Mouse (Mus musculus) myocyte (in vitro differentiated cells): ENCODE results near the gene AI481877.

Experiments
- POLR2A ChIP-seq: IDR thresholded peaks from one replicate; pipeline ENCODE4 v1.6.1; 2011; ENCODE audit warnings: low read depth, mild to moderate bottlenecking, control low read depth, moderate library complexity; ENCODE audit not compliant: insufficient read length
- POLR2AphosphoS2 ChIP-seq: IDR thresholded peaks from one replicate; pipeline ENCODE4 v1.6.1; 2011; ENCODE audit warnings: low read depth, control low read depth; ENCODE audit not compliant: insufficient read length

GRCm38 (mm10) chr4:59107886-59108285 is 30.9 kb downstream of the AI481877 start:
- TF ChIP-seq POLR2AphosphoS2 (no peak), POLR2A (no peak)
